Mouse (Mus musculus) hindbrain, embryonic 10.5 days (tissue): ENCODE results near the gene Vsx1. TPM values are rescaled to one million over a fixed set of nuclear protein-coding genes. Genes with fewer than 3 reads are reported as not detected.

Experiments used
- DNase-seq: peaks from one replicate; pipeline ENCODE4 v3.0.0-alpha.2; 2017; ENCODE audit warnings: low spot score
- H3K27ac ChIP-seq: fragments of 300-500 bp; sonication (generic); 2 replicates; pipeline ENCODE4 v1.5.1; 2016; ENCODE audit warnings: mild to moderate bottlenecking, moderate library complexity
- H3K27me3 ChIP-seq: fragments of 300-500 bp; sonication (generic); 2 replicates; pipeline ENCODE4 v1.6.1; 2016; ENCODE audit warnings: mild to moderate bottlenecking; ENCODE audit not compliant: poor library complexity, insufficient read depth, severe bottlenecking
- H3K36me3 ChIP-seq: fragments of 300-500 bp; sonication (generic); 2 replicates; pipeline ENCODE4 v1.6.1; 2016; ENCODE audit warnings: mild to moderate bottlenecking, moderate library complexity
- H3K4me1 ChIP-seq: fragments of 300-500 bp; sonication (generic); replicated peaks from 2 replicates; pipeline ENCODE4 v1.6.1; 2016; ENCODE audit warnings: mild to moderate bottlenecking
- H3K4me3 ChIP-seq: fragments of 300-500 bp; sonication (generic); 2 replicates; pipeline ENCODE4 v1.5.1; 2016; ENCODE audit warnings: mild to moderate bottlenecking, moderate library complexity
- H3K9me3 ChIP-seq: fragments of 300-500 bp; sonication (generic); 2 replicates; pipeline ENCODE4 v1.6.1; 2016; ENCODE audit warnings: mild to moderate bottlenecking, moderate library complexity
- WGBS: fragments of 180-500 bp; shearing (Covaris S2); methylation state at CpG from one replicate; pipeline ENCODE4 v1.1.7; 2016; 5-methylcytosine and 5-hydroxymethylcytosine counted together
- polyA plus RNA-seq: library from polyadenylated mRNA; unstranded; fragments of >200 nt; fragmentation: Nextera tagmentation; extraction: Ambion mirVana; gene quantifications from 2 replicates; pipeline ENCODE4 v1.2.1, GENCODE M21; 2016

Vsx1 gene
- polyA plus RNA-seq, 1 experiment from 2014 or later = 1.0 TPM

DNA sequence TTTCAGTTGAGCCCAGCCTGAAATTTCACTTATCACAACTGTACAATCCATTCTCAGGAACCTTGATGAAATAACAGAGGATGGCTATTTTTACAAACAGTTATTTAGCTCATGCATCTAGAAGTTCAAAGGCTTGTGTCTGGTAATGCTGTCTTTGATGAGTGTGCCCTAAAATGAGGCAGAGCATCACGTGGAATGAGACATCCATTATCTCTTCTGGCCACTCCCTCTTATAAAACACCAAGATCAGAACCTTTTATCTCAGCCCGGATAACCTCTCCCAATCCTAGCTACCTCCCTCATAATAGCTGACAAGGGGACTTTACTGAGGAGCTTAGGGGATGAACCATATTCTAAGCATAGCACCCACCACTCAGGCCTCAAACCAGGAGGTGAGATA, 24.2 kb downstream of the Vsx1 start:
- 69% methylated on average over 2 of the region's 2 CpGs for WGBS
- H3K27ac ChIP-seq = peak overlapping the region; percentile 64
- H3K27me3 ChIP-seq = peaks cover 39% of the 10 kb centered on the region
- H3K4me1 ChIP-seq = peaks cover 37% of the 10 kb centered on the region
- no peaks in the 10 kb centered on the region for H3K9me3 ChIP-seq
- no peak for DNase-seq
- H3K4me3 ChIP-seq = no peak overlapping the region
- no peaks in the 10 kb centered on the region; the same call in 1 of the 2 replicates for H3K36me3 ChIP-seq

DNA sequence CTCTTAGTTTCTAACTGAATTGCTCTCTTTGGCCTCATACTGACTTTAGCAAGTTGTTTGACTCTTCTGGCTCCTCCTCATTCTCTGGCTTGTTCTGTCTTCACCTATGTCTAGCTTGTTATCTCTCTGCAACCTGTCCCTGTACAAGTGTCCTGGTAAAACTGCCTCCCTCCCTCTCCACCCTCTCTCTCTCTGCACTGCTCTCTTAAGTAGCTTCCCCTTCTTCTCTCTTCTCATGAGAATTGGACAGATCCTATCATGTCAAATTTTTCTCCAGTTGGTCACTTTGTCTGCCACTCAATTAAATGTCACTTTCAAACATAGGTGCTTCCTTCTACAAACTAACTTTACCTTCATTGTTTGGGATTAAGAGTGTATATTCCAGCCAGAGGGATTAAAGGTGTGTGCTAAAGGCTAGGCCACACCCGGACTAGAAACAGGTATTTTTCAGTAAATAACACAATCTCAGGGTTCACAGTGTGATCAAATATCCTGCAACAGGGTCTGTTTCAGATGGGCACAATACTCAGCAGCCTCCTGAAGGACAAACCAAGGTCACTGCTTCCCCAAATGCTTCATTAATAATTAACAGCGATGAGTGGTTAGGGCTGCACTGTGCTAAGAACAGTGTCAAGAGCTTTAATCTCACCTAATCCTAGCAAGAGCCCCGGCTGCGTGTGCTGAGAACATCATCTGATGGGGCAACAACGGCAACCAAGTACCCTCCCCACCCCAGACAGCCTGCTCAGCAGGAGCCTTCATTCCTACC, 24.8 kb downstream of the Vsx1 start:
- H3K4me3 ChIP-seq = no peak overlapping the region
- no peaks in the 10 kb centered on the region for H3K9me3 ChIP-seq
- 81% methylated on average over 5 of the region's 5 CpGs for WGBS
- peaks cover 32% of the 10 kb centered on the region for H3K27me3 ChIP-seq
- peak overlapping the region; percentile 16; the same call in 1 of the 2 replicates for H3K27ac ChIP-seq
- DNase-seq = no peak
- H3K36me3 ChIP-seq = peaks cover 2% of the 10 kb centered on the region; the same call in 1 of the 2 replicates
- peaks cover 37% of the 10 kb centered on the region for H3K4me1 ChIP-seq

DNA sequence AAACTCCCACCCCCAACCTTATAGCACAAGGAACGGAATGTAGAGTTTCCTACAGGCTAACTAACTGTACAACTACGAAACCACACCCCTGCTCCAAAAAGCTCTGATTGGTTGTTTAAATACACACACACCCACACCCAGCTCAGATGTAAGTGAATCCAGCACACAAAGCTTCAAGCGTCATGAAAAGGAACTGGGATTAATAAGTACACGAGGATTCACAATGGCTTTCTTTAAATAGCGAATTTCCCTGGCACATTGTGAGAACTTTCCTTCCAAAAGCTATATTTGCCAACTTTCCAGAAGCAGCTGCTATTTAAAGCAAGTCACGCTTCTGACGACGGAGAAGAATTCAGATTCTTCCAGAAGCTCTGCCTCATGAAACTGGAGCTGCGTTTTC, 25.9 kb downstream of the Vsx1 start:
- no peak overlapping the region for H3K27ac ChIP-seq
- no peak for DNase-seq

DNA sequence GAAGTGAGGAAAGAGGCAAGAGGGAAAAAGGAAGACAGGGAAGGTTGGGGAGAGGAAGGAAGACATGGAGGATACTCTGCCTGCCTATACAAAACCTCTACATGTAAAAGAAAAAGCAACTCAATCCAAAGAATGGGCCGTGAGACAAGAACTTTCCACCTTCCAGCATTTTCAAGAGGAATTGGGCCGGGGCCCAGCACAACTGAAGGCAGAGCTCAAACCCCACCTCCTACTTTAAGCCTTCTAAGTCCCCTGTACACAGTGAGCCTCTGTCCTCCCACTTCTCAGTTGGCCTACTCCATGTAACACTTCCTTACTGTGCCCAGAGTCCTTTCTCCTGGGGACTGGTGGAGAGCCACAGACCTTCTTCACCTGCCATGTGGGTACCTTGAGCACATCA, 27.2 kb downstream of the Vsx1 start:
- H3K4me3 ChIP-seq = no peak overlapping the region
- 86% methylated on average over 2 of the region's 2 CpGs for WGBS
- H3K27me3 ChIP-seq = peaks cover 15% of the 10 kb centered on the region; the same call in 1 of the 2 replicates
- DNase-seq = no peak
- H3K27ac ChIP-seq = no peak overlapping the region
- peaks cover 13% of the 10 kb centered on the region for H3K36me3 ChIP-seq
- H3K4me1 ChIP-seq = peaks cover 29% of the 10 kb centered on the region
- H3K9me3 ChIP-seq = no peaks in the 10 kb centered on the region

More for the DNA sequence above, 25.9 kb downstream of the Vsx1 start:
- no peaks in the 10 kb centered on the region for H3K9me3 ChIP-seq
- peaks cover 21% of the 10 kb centered on the region; the same call in 1 of the 2 replicates for H3K27me3 ChIP-seq
- peaks cover 11% of the 10 kb centered on the region for H3K36me3 ChIP-seq
- no peak overlapping the region for H3K4me3 ChIP-seq
- WGBS = 86% methylated on average over 9 of the region's 9 CpGs
- peaks cover 32% of the 10 kb centered on the region for H3K4me1 ChIP-seq

- WGBS = 91% methylated on average over 5 of the region's 5 CpGs
- peaks cover 32% of the 10 kb centered on the region for H3K4me1 ChIP-seq
- H3K27me3 ChIP-seq = 0 out of 2 replicates have a peak, but pooled peaks cover 8% of the 10 kb centered on the region
- no peaks in the 10 kb centered on the region for H3K9me3 ChIP-seq
- DNase-seq = no peak
- H3K4me3 ChIP-seq = no peak overlapping the region
- peak overlapping the region; percentile 23; the same call in 1 of the 2 replicates for H3K27ac ChIP-seq
- peaks cover 13% of the 10 kb centered on the region for H3K36me3 ChIP-seq
Measured at GRCm38 (mm10) chr2:150660668-150661451, 28.3 kb downstream of the Vsx1 start.

DNA sequence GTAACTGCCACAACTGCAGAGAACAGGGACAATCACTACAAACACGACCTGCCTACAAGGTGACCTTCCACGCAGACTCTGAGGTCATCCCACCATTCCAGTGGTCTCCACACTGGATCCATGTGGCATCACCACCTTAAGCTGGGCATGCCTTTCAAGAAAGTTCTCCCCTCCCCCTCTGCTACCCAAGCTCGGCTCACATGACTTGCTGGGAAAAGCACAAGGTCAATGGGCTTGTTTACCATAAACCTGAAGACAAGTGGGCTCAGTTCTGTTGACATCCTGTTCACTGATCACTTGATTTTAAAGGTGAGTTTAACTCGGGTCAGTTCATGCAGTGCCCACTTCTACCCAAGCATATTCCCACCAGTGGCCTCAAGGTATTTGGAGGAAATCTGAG, 29.1 kb downstream of the Vsx1 start:
- 68% methylated on average over 4 of the region's 4 CpGs for WGBS
- no peak for DNase-seq

GRCm38 (mm10) chr2:150656975-150657768, 32.0 kb downstream of the Vsx1 start:
- Histone ChIP-seq H3K9me3 (peaks cover 4% of the 10 kb centered on the region; the same call in 1 of the 2 replicates), H3K36me3 (peaks cover 21% of the 10 kb centered on the region), H3K4me1 (peaks cover 18% of the 10 kb centered on the region), H3K27me3 (no peaks in the 10 kb centered on the region), H3K27ac (peak overlapping the region; percentile 81), H3K4me3 (no peak overlapping the region)
- DNase-seq = peak; percentile 47
- 45% methylated on average over 8 of the region's 8 CpGs for WGBS

More for the DNA sequence above, 29.1 kb downstream of the Vsx1 start:
- Histone ChIP-seq H3K36me3 (peaks cover 13% of the 10 kb centered on the region), H3K9me3 (peaks cover 4% of the 10 kb centered on the region; the same call in 1 of the 2 replicates), H3K27me3 (0 out of 2 replicates have a peak, but pooled peaks cover 3% of the 10 kb centered on the region), H3K4me1 (peaks cover 24% of the 10 kb centered on the region), H3K4me3 (no peak overlapping the region), H3K27ac (0 out of 2 replicates have a peak overlapping the region, but pooled peaks have one; percentile 23)

DNA sequence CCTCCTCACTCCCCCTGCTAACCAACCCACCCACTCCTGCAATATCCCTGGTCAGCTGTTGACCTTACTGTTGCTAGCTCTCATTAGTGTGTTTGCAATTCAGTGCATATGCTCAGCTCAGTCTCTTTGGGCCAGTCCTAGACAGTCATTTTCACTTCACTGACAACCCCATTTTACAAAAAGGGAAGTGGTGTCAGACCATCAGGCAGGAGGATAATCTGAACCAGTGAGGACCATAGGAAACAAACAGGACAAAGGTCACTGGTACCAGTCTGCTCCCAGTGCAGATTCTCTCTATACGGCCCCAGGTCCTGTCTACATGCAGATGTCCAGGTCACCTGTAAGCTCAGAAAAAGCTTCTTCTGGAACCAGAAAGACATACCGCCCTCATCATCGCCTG, 33.0 kb downstream of the Vsx1 start:
- Histone ChIP-seq H3K9me3 (peaks cover 4% of the 10 kb centered on the region; the same call in 1 of the 2 replicates), H3K27me3 (no peaks in the 10 kb centered on the region), H3K36me3 (peaks cover 21% of the 10 kb centered on the region), H3K4me1 (peaks cover 24% of the 10 kb centered on the region), H3K4me3 (no peak overlapping the region), H3K27ac (peak overlapping the region; percentile 81)
- DNase-seq = no peak
- 91% methylated on average over 3 of the region's 3 CpGs for WGBS

DNA sequence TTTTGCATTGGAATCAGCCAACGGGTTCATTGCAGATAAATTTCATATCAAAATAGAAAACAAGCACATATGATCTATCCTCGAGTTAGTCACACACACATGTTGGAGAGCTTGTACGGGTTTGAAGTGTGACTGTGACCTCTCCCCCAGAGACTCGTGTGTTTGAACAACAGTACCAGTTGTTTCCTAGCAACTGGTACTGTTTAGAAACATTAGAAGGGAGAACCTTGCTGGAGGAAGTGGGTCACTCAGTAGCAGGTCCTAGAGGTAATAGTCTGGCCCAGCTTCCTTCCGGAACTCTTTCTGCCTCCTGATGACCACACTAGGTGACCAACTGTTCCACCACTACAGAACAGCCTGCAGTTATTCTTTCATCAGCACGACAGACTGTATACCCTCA, 33.9 kb downstream of the Vsx1 start:
- no peak overlapping the region for H3K27ac ChIP-seq
- peaks cover 32% of the 10 kb centered on the region for H3K4me1 ChIP-seq
- H3K36me3 ChIP-seq = peaks cover 21% of the 10 kb centered on the region
- 86% methylated on average over 6 of the region's 6 CpGs for WGBS
- no peak overlapping the region for H3K4me3 ChIP-seq
- peaks cover 4% of the 10 kb centered on the region; the same call in 1 of the 2 replicates for H3K9me3 ChIP-seq
- DNase-seq = no peak
- no peaks in the 10 kb centered on the region for H3K27me3 ChIP-seq

GRCm38 (mm10) chr2:150654814-150655213, 34.3 kb downstream of the Vsx1 start:
- H3K9me3 ChIP-seq = peaks cover 4% of the 10 kb centered on the region; the same call in 1 of the 2 replicates
- H3K36me3 ChIP-seq = peaks cover 21% of the 10 kb centered on the region
- no peaks in the 10 kb centered on the region for H3K27me3 ChIP-seq
- peaks cover 37% of the 10 kb centered on the region for H3K4me1 ChIP-seq
- 92% methylated on average over 2 of the region's 2 CpGs for WGBS
- H3K27ac ChIP-seq = no peak overlapping the region
- no peak overlapping the region for H3K4me3 ChIP-seq
- no peak for DNase-seq

- Histone ChIP-seq H3K4me3 (no peak overlapping the region), H3K27ac (peak overlapping the region; percentile 87), H3K9me3 (peaks cover 4% of the 10 kb centered on the region; the same call in 1 of the 2 replicates), H3K27me3 (0 out of 2 replicates have a peak, but pooled peaks cover 4% of the 10 kb centered on the region), H3K36me3 (peaks cover 7% of the 10 kb centered on the region; the same call in 1 of the 2 replicates), H3K4me1 (peaks cover 45% of the 10 kb centered on the region)
- no peak for DNase-seq
- 62% methylated on average over 9 of the region's 9 CpGs for WGBS
Measured at GRCm38 (mm10) chr2:150651366-150651765, 37.8 kb downstream of the Vsx1 start.

- DNase-seq = peak; percentile 62
- Histone ChIP-seq H3K4me3 (no peak overlapping the region), H3K27me3 (0 out of 2 replicates have a peak, but pooled peaks cover 4% of the 10 kb centered on the region), H3K4me1 (peaks cover 44% of the 10 kb centered on the region), H3K27ac (peak overlapping the region; percentile 87), H3K36me3 (peaks cover 7% of the 10 kb centered on the region; the same call in 1 of the 2 replicates), H3K9me3 (peaks cover 4% of the 10 kb centered on the region; the same call in 1 of the 2 replicates)
- WGBS = 4% methylated on average over 7 of the region's 7 CpGs
Measured at GRCm38 (mm10) chr2:150650511-150651074, 38.6 kb downstream of the Vsx1 start.
